Mouse (Mus musculus) liver, embryonic 14.5 days (tissue): ENCODE measurements at regions not wholly inside any gene's neighbourhood (a gene's known extent, or its start where the extent isn't known, plus 50 kb on each side); places are given as distances from the start of the nearest gene placed in this dataset.
"Not testable (repeated sequence)": the region's sequence is repeated elsewhere in the genome, so short reads cannot be mapped to it uniquely, and the experiment has no call there.

Experiments used
- ATAC-seq: fragments of 200-750 bp; cut with Nextera tagmentation; 2 replicates; pipeline ENCODE4 v1.8.0; 2017; ENCODE audit warnings: moderate number of reproducible peaks, mild to moderate bottlenecking, moderate library complexity; ENCODE audit not compliant: insufficient read depth
- DNase-seq, 3 experiments: peaks; one replicate each; pipeline ENCODE4 v3.0.0-alpha.2; 2012 to 2013; ENCODE audit warnings: low read depth in 3 of 3, low spot score in 3 of 3
- H3K27ac ChIP-seq: fragments of 300-500 bp; sonication (generic); 2 replicates; pipeline ENCODE4 v1.5.1; 2014; ENCODE audit warnings: moderate library complexity, mild to moderate bottlenecking, control low read depth, inconsistent platforms
- H3K27me3 ChIP-seq: fragments of 300-500 bp; sonication (generic); 2 replicates; pipeline ENCODE4 v1.6.1; 2014; ENCODE audit warnings: mild to moderate bottlenecking, low read length, moderate library complexity; ENCODE audit not compliant: control insufficient read depth, insufficient read depth
- H3K36me3 ChIP-seq: fragments of 300-500 bp; sonication (generic); replicated peaks from 2 replicates; pipeline ENCODE4 v1.6.1; 2014; ENCODE audit warnings: low read depth; ENCODE audit not compliant: control insufficient read depth, insufficient read depth
- H3K4me1 ChIP-seq, 2 experiments: fragments of 200-500 bp in 1 of 2; fragments of 300-500 bp in 1 of 2; sonication (generic) in 1 of 2; replicated peaks; 2 replicates each; pipeline ENCODE4 v1.6.1; 2012 to 2014; ENCODE audit warnings: antibody characterized with exemption in 1 of 2, inconsistent platforms in 1 of 2, low read length in 1 of 2; ENCODE audit not compliant: control insufficient read depth in 2 of 2, insufficient read depth in 2 of 2
- H3K4me2 ChIP-seq: fragments of 300-500 bp; sonication (generic); 2 replicates; pipeline ENCODE4 v1.6.1; 2014; ENCODE audit warnings: low read depth, mild to moderate bottlenecking, control low read depth, moderate library complexity
- H3K4me3 ChIP-seq, 2 experiments: fragments of 200-500 bp in 1 of 2; fragments of 300-500 bp in 1 of 2; sonication (generic) in 1 of 2; 2 replicates each; pipeline ENCODE4 v1.5.1; 2012 to 2014; ENCODE audit warnings: low read depth in 2 of 2, low read length in 2 of 2, mild to moderate bottlenecking in 2 of 2, control low read depth in 1 of 2, inconsistent platforms in 1 of 2, moderate library complexity in 1 of 2; ENCODE audit not compliant: insufficient read depth in 1 of 2
- H3K9ac ChIP-seq: fragments of 300-500 bp; sonication (generic); replicated peaks from 2 replicates; pipeline ENCODE4 v1.6.1; 2014; ENCODE audit warnings: mild to moderate bottlenecking, control low read depth, moderate library complexity
- H3K9me3 ChIP-seq: fragments of 300-500 bp; sonication (generic); 2 replicates; pipeline ENCODE4 v1.6.1; 2016; ENCODE audit warnings: low read length, mixed read lengths; ENCODE audit not compliant: control insufficient read depth
- CTCF ChIP-seq: IDR thresholded peaks from 2 replicates; pipeline ENCODE4 v1.5.1; 2016; ENCODE audit warnings: antibody characterized with exemption, low read depth, control low read depth
- EP300 ChIP-seq: IDR thresholded peaks from 2 replicates; pipeline ENCODE4 v1.6.1; 2016; ENCODE audit warnings: antibody characterized with exemption, low read depth
- WGBS: fragments of 180-500 bp; shearing (Covaris S2); extraction: QIAGEN DNeasy Blood & Tissue Kit; methylation state at CpG from one replicate; pipeline ENCODE4 v1.1.7; 2014; ENCODE audit not compliant: insufficient replicate concordance; 5-methylcytosine and 5-hydroxymethylcytosine counted together

DNA sequence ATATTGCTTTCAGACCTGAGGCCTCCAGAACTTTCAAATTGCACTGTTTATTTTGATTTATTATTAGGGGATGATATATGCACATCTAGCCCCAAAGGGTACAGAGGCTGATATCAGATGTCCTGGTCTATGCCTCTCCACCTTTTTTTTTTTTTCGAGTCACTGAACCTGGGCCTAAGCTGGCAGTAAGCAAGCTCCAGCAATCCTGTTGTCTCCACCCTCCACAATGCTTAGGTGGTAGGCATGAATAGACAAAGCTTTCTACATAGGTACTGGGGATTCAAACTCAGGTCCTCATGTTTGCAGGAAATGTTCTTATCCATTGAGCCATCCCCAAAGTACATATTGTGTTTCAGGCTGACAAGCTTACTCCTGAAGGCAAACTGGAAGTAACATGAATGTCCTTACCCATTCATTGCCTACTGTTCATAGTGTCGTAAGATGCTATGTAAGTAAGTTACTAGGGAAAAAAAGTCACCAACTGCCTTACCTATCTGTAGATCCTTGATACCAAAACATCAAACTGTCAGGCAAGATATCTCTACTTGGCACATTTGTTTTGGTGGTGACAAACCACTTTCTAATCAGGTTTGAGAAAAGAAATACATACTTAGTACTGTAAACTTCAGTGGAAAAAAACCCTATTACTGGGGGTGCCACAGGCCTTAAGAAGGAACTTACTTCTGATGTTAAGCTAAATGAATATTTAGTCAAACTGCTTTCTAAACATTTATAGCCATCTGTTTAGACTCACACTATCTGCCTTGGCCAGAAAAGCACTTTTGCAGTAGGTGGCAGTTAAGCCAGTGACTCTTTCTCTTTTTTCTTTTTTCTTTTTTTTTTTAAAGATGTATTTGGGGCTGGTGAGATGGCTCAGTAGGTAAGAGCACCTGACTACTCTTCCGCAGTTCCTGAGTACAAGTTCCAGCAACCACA, 85.8 kb upstream of the Tbl1x start:
- H3K4me3 ChIP-seq = no peak overlapping the region
- no peaks in the 10 kb centered on the region for H3K9me3 ChIP-seq
- no peak overlapping the region; the same call in 1 of the 2 replicates for H3K27ac ChIP-seq
- 41% methylated on average over 3 of the region's 3 CpGs for WGBS
- H3K27me3 ChIP-seq = no peaks in the 10 kb centered on the region
- 0 out of 4 replicates have a peak, but pooled peaks cover 2% of the 10 kb centered on the region in 2 experiments for H3K4me1 ChIP-seq
- no peaks in the 10 kb centered on the region for H3K36me3 ChIP-seq
- peak; percentile 80 for ATAC-seq
- no peak for TF ChIP-seq CTCF
- peak; percentile 94 for TF ChIP-seq EP300
- peak; percentile 11 to 33 (median 30) for DNase-seq
- H3K9ac ChIP-seq = no peak overlapping the region
- no peak overlapping the region for H3K4me2 ChIP-seq

DNA sequence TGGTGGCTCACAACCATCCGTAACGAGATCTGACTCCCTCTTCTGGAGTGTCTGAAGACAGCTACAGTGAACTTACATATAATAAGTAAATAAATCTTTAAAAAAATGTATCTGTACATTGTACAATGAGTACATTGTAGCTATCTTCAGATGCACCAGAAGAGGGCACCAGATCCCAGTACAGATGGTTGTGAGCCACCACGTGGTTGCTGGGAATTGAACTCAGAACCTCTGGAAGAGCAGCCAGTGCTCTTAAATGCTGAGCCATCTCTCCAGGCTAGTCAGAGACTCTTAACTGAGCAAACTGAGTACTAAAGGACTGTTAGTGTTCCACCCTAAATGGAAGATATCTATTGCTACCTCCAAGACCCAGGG, 85.1 kb upstream of the Tbl1x start:
- WGBS = 40% methylated on average over 3 of the region's 3 CpGs
- not testable (repeated sequence) for H3K27ac ChIP-seq, H3K27me3 ChIP-seq, H3K4me1 ChIP-seq, H3K4me3 ChIP-seq, H3K4me2 ChIP-seq, ATAC-seq, H3K9me3 ChIP-seq, DNase-seq, H3K36me3 ChIP-seq, H3K9ac ChIP-seq

DNA sequence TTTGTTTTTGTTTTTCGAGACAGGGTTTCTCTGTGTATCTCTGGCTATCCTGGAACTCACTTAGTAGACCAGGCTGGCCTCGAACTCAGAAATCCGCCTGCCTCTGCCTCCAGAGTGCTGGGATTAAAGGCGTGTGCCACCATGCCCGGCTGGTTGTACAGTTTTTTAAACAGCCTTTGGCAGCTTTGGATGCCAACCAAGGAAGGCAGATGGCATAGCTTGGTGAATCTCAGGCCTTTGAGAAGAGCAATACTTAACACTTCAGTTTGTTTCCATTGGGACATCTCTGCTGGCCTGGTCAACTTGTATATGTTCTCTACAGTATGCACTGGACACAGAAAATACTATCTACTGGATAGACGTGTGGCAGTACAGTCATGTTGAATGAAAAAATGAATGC, 84.0 kb upstream of the Tbl1x start:
- H3K4me3 ChIP-seq, H3K27ac ChIP-seq, H3K9me3 ChIP-seq, H3K4me2 ChIP-seq, DNase-seq, H3K36me3 ChIP-seq, H3K27me3 ChIP-seq, ATAC-seq, H3K9ac ChIP-seq, H3K4me1 ChIP-seq: not testable (repeated sequence)
- 73% methylated on average over 6 of the region's 6 CpGs for WGBS

GRCm38 (mm10) chrX:77432001-77432565, 78.7 kb upstream of the Tbl1x start:
- no peak for TF ChIP-seq EP300
- no peak for TF ChIP-seq CTCF
- no peak overlapping the region for H3K9ac ChIP-seq
- H3K27me3 ChIP-seq = no peaks in the 10 kb centered on the region
- 52% methylated on average over 2 of the region's 2 CpGs for whole genome bisulfite sequencing
- H3K27ac ChIP-seq = no peak overlapping the region
- no peaks in the 10 kb centered on the region for H3K36me3 ChIP-seq
- no peak for DNase-seq
- no peak for ATAC-seq
- H3K9me3 ChIP-seq = no peaks in the 10 kb centered on the region
- peaks cover 0 to 6% of the 10 kb centered on the region in 2 experiments; a peak in 2 of 4 replicates for H3K4me1 ChIP-seq
- H3K4me3 ChIP-seq = no peak overlapping the region
- H3K4me2 ChIP-seq = no peak overlapping the region
